9 mouse cellular contexts compared by ENCODE assay signal in the genomic region with DNA sequence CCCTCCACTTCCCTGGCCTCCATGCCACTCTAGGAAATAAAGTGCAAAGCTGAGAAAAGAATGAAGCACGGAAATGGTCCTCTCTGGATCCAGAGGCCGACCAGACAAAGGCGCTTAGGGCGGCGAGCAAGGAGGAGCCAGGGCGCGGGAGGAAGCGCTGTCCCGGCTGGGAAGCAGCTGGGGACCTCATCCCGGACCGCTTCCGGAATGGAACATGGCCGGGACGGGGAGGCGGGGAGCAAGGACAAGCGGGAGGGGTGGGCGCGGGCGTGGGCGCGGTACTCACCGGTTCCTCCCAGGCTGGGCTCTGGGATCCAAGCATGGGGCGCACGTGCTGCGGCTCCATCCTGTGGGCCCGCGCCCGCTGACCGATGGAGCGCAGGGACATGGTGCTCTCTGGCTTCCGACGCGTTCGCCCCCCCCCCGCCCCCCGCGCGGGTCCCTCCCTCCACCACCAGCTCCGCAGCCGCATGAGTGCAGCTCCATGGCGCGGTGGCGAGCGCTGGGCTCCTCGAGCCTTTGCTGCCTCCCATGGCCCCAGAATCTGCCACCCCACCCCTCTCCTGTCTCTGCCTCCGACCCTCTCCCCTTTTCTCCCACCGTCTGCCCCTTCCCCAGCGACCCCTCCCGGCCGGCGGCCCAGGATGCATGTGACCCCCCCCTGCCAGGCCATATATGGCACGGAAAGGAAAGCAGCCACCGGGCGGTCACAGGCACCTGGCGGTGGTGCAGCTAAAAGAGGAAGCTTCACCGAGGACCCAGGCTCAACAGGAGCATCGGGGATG. TPM values are rescaled to one million over a fixed set of nuclear protein-coding genes. Genes with fewer than 3 reads are reported as not detected.
DNase-seq lines count a peak whose midpoint lies in the region; ATAC-seq lines count a peak whose summit lies in the region.
"Not testable (repeated sequence)": the region's sequence is repeated elsewhere in the genome, so short reads cannot be mapped to it uniquely, and the experiment has no call there.
"Had no signal": no experiment of that assay in that cellular context is flagged by ENCODE, and none has a peak within 500 bp of the region (broad histone marks: within the 10 kb centered on the region; RNA-seq: fewer than 3 reads in every experiment).

A gene (minus strand): TSS at position 320 of the 785 bp plus-strand sequence.

- not testable (repeated sequence) for H3K27me3 ChIP-seq in embryonic facial prominence, embryonic 10.5 days (replicated peaks; ENCODE audit: low read depth, poor library complexity, severe bottlenecking); intestine, embryonic 15.5 days (replicated peaks)

- WGBS in embryonic facial prominence, embryonic 10.5 days, result 2% methylated on average over 56 of the region's 57 CpGs
- WGBS in intestine, embryonic 15.5 days, result 1% methylated on average over 52 of the region's 57 CpGs

- peak; percentile 35 to 65 for DNase-seq in adrenal gland, adult (ENCODE audit: inconsistent age in 2 of 2, low spot score in 1 of 2)
- DNase-seq in embryonic facial prominence, embryonic 10.5 days (ENCODE audit: low spot score), result peak; percentile 73
- DNase-seq in heart, adult 18-20 months, result peak; percentile 61 to 81
- DNase-seq in left cerebral cortex, adult 18-20 months (ENCODE audit: low spot score in 2 of 2), result peak; percentile 2 to 17
- peak; percentile 71 for DNase-seq in lung, postnatal 10 days
- peak; percentile 65 for DNase-seq in retina, postnatal 1 day
- DNase-seq in thymus, postnatal 36 days, result peak; percentile 16 to 18

- H3K9ac ChIP-seq in intestine, embryonic 15.5 days, result peak within 1 kb of the TSS; percentile 44

- peak within 1 kb of the TSS; percentile 73 for H3K4me2 ChIP-seq in intestine, embryonic 15.5 days (replicated peaks)

- not testable (repeated sequence) for H3K36me3 ChIP-seq in embryonic facial prominence, embryonic 10.5 days (replicated peaks); intestine, embryonic 15.5 days

- not testable (repeated sequence) for H3K4me1 ChIP-seq in embryonic facial prominence, embryonic 10.5 days; intestine, embryonic 15.5 days (replicated peaks)

- H3K27ac ChIP-seq in embryonic facial prominence, embryonic 10.5 days (replicated peaks), result peak within 1 kb of the TSS; percentile 85
- not testable (repeated sequence) for H3K27ac ChIP-seq in intestine, embryonic 15.5 days

- H3K4me3 ChIP-seq in embryonic facial prominence, embryonic 10.5 days, result peak within 1 kb of the TSS; percentile 62
- H3K4me3 ChIP-seq in intestine, embryonic 15.5 days (replicated peaks), result peak within 1 kb of the TSS; percentile 47

- ATAC-seq in intestine, embryonic 15.5 days, result not testable (repeated sequence)

- H3K9me3 ChIP-seq in embryonic facial prominence, embryonic 10.5 days; intestine, embryonic 15.5 days: not testable (repeated sequence)

RNA-seq across cellular contexts. Expression of the gene that starts here (rescaled TPM):
- 1.9 and 2.2 TPM in 2 replicates for polyA plus RNA-seq in embryonic facial prominence, embryonic 10.5 days (2016; fragmentation: Nextera tagmentation; extraction: Ambion mirVana)
- not detected for total RNA-seq in heart, adult 18-20 months (2021)
- polyA plus RNA-seq in intestine, embryonic 15.5 days (2015; fragmentation: Nextera tagmentation; extraction: Ambion mirVana), result 1.9 and 2.2 TPM in 2 replicates
- 1 to 10 TPM; 1.4 to 1.6 TPM for total RNA-seq in left cerebral cortex, adult 18-20 months (2021)
- polyA plus RNA-seq: G1E had no signal

Comparison
In these comparisons a context has a peak if more than half of its experiments do, and no peak if none do; other contexts are left out.
1. Peak in DNase-seq in heart, adult 18-20 months; RNA of the gene not detected or under 1 TPM.
2. DNase-seq: peak in every context shown above with its lines; median percentile 73 in embryonic facial prominence, embryonic 10.5 days; 71 in heart, adult 18-20 months; 71 in lung, postnatal 10 days; 65 in retina, postnatal 1 day; 50 in adrenal gland, adult; 17 in thymus, postnatal 36 days; 10 in left cerebral cortex, adult 18-20 months.